Mouse (Mus musculus): ENCODE measurements around the gene Gabarap. TPM values are rescaled to one million over a fixed set of nuclear protein-coding genes. Genes with fewer than 3 reads are reported as not detected.

Gabarap gene
- polyA plus RNA-seq, 1 experiment from 2014 or later: 447 TPM

- ATAC-seq (replicated peaks; ENCODE audit: low FRiP score): no peak
- WGBS: 70% methylated on average over 1 of the region's 1 CpGs
- no peaks in the 10 kb centered on the region for H3K4me1 ChIP-seq
Observed at GRCm38 (mm10) chr11:69956218-69956617, 34.7 kb upstream of the Gabarap start.

GRCm38 (mm10) chr11:69960616-69961015 lies 30.3 kb upstream of the Gabarap start:
- 40% methylated on average over 5 of the region's 5 CpGs for WGBS

More at GRCm38 (mm10) chr11:69956218-69956617, 34.7 kb upstream of the Gabarap start:
- no peak overlapping the region for H3K4me2 ChIP-seq
- no peak overlapping the region for H3K4me3 ChIP-seq (replicated peaks)
- H3K9me3 ChIP-seq (replicated peaks): no peaks in the 10 kb centered on the region
- no peaks in the 10 kb centered on the region for H3K36me3 ChIP-seq
- H3K9ac ChIP-seq: no peak overlapping the region
- H3K27me3 ChIP-seq: peaks cover 22% of the 10 kb centered on the region
- no peak overlapping the region for H3K27ac ChIP-seq

GRCm38 (mm10) chr11:69961841-69962240 lies 29.1 kb upstream of the Gabarap start:
- no peak overlapping the region for H3K9ac ChIP-seq
- peaks cover 17% of the 10 kb centered on the region for H3K4me1 ChIP-seq
- WGBS: 36% methylated on average over 5 of the region's 5 CpGs
- peaks cover 67% of the 10 kb centered on the region for H3K27me3 ChIP-seq
- no peaks in the 10 kb centered on the region for H3K36me3 ChIP-seq
- no peak overlapping the region for H3K4me2 ChIP-seq
- no peak for ATAC-seq (replicated peaks; ENCODE audit: low FRiP score)
- no peak overlapping the region for H3K27ac ChIP-seq
- no peak overlapping the region for H3K4me3 ChIP-seq (replicated peaks)
- no peaks in the 10 kb centered on the region for H3K9me3 ChIP-seq (replicated peaks)

More at GRCm38 (mm10) chr11:69960616-69961015, 30.3 kb upstream of the Gabarap start:
- Histone ChIP-seq H3K4me2 (no peak overlapping the region), H3K4me3 (replicated peaks) (no peak overlapping the region), H3K9me3 (replicated peaks) (no peaks in the 10 kb centered on the region), H3K4me1 (peaks cover 6% of the 10 kb centered on the region), H3K27ac (no peak overlapping the region), H3K9ac (no peak overlapping the region), H3K27me3 (peaks cover 54% of the 10 kb centered on the region), H3K36me3 (no peaks in the 10 kb centered on the region)
- ATAC-seq (replicated peaks; ENCODE audit: low FRiP score): no peak

- 7% methylated on average over 24 of the region's 24 CpGs for WGBS
- ATAC-seq (replicated peaks; ENCODE audit: low FRiP score): no peak; the same call in 1 of the 2 replicates
- peaks cover 24% of the 10 kb centered on the region for H3K36me3 ChIP-seq
- peak within 1 kb of the TSS; percentile 83 for H3K27ac ChIP-seq
- H3K4me2 ChIP-seq: peak within 1 kb of the TSS; percentile 74
- no peaks in the 10 kb centered on the region for H3K9me3 ChIP-seq (replicated peaks)
- peak within 1 kb of the TSS; percentile 53 for H3K4me3 ChIP-seq (replicated peaks)
- peaks cover 37% of the 10 kb centered on the region for H3K4me1 ChIP-seq
- peak within 1 kb of the TSS; percentile 59 for H3K9ac ChIP-seq
- H3K27me3 ChIP-seq: peaks cover 78% of the 10 kb centered on the region
Observed at GRCm38 (mm10) chr11:69964650-69965270, 26.2 kb upstream of the Gabarap start, which contains the start of gene Cldn7. Gene Cldn7 (plus strand): TSS chr11:69964779.

GRCm38 (mm10) chr11:69965271-69966005 lies 25.5 kb upstream of the Gabarap start:
- H3K9ac ChIP-seq: peak overlapping the region; percentile 59
- peak overlapping the region; percentile 74 for H3K4me2 ChIP-seq
- peaks cover 44% of the 10 kb centered on the region for H3K4me1 ChIP-seq
- peak; percentile 49; the same call in 1 of the 2 replicates for ATAC-seq (replicated peaks; ENCODE audit: low FRiP score)
- H3K4me3 ChIP-seq (replicated peaks): peak overlapping the region; percentile 53
- H3K36me3 ChIP-seq: peaks cover 31% of the 10 kb centered on the region
- peaks cover 75% of the 10 kb centered on the region for H3K27me3 ChIP-seq
- H3K27ac ChIP-seq: peak overlapping the region; percentile 83
- H3K9me3 ChIP-seq (replicated peaks): no peaks in the 10 kb centered on the region
- 2% methylated on average over 49 of the region's 49 CpGs for whole genome bisulfite sequencing

GRCm38 (mm10) chr11:69966006-69966859 lies 24.7 kb upstream of the Gabarap start:
- Histone ChIP-seq H3K27me3 (peaks cover 67% of the 10 kb centered on the region), H3K9ac (peak overlapping the region; percentile 59), H3K4me3 (replicated peaks) (peak overlapping the region; percentile 53), H3K27ac (peak overlapping the region; percentile 83), H3K36me3 (peaks cover 36% of the 10 kb centered on the region), H3K4me1 (peaks cover 46% of the 10 kb centered on the region), H3K4me2 (peak overlapping the region; percentile 74), H3K9me3 (replicated peaks) (no peaks in the 10 kb centered on the region)
- WGBS: 1% methylated on average over 56 of the region's 59 CpGs
- peak; percentile 61 for ATAC-seq (replicated peaks; ENCODE audit: low FRiP score)

- 34% methylated on average over 17 of the region's 17 CpGs for WGBS
- Histone ChIP-seq H3K27me3 (peaks cover 60% of the 10 kb centered on the region), H3K4me2 (peak overlapping the region; percentile 74), H3K36me3 (peaks cover 44% of the 10 kb centered on the region), H3K9ac (peak overlapping the region; percentile 59), H3K9me3 (replicated peaks) (no peaks in the 10 kb centered on the region), H3K4me3 (replicated peaks) (peak overlapping the region; percentile 53), H3K27ac (peak overlapping the region; percentile 83), H3K4me1 (peaks cover 46% of the 10 kb centered on the region)
- ATAC-seq (replicated peaks; ENCODE audit: low FRiP score): no peak
Observed at GRCm38 (mm10) chr11:69966860-69967517, 24.0 kb upstream of the Gabarap start.

GRCm38 (mm10) chr11:69968793-69969192 lies 22.1 kb upstream of the Gabarap start:
- H3K27ac ChIP-seq: peak overlapping the region; percentile 72
- H3K9me3 ChIP-seq (replicated peaks): no peaks in the 10 kb centered on the region
- ATAC-seq (replicated peaks; ENCODE audit: low FRiP score): no peak
- H3K4me1 ChIP-seq: peaks cover 46% of the 10 kb centered on the region
- 82% methylated on average over 4 of the region's 4 CpGs for WGBS
- no peak overlapping the region for H3K9ac ChIP-seq
- H3K27me3 ChIP-seq: peaks cover 42% of the 10 kb centered on the region
- no peak overlapping the region for H3K4me3 ChIP-seq (replicated peaks)
- no peak overlapping the region for H3K4me2 ChIP-seq
- H3K36me3 ChIP-seq: peaks cover 62% of the 10 kb centered on the region

- 60% methylated on average over 6 of the region's 6 CpGs for WGBS
- no peak overlapping the region for H3K4me3 ChIP-seq (replicated peaks)
- H3K27ac ChIP-seq: peak overlapping the region; percentile 45
- no peak overlapping the region for H3K9ac ChIP-seq
- peaks cover 28% of the 10 kb centered on the region for H3K27me3 ChIP-seq
- H3K4me2 ChIP-seq: no peak overlapping the region
- H3K36me3 ChIP-seq: peaks cover 76% of the 10 kb centered on the region
- no peaks in the 10 kb centered on the region for H3K9me3 ChIP-seq (replicated peaks)
- ATAC-seq (replicated peaks; ENCODE audit: low FRiP score): no peak
- H3K4me1 ChIP-seq: peaks cover 44% of the 10 kb centered on the region
Observed at GRCm38 (mm10) chr11:69970222-69970621, 20.7 kb upstream of the Gabarap start.

- Histone ChIP-seq H3K27me3 (peaks cover 22% of the 10 kb centered on the region), H3K36me3 (peaks cover 82% of the 10 kb centered on the region), H3K4me3 (replicated peaks) (no peak overlapping the region), H3K4me2 (no peak overlapping the region), H3K9me3 (replicated peaks) (no peaks in the 10 kb centered on the region), H3K27ac (peak overlapping the region; percentile 45), H3K4me1 (peaks cover 39% of the 10 kb centered on the region), H3K9ac (no peak overlapping the region)
- no peak for ATAC-seq (replicated peaks; ENCODE audit: low FRiP score)
- WGBS: 77% methylated on average over 3 of the region's 3 CpGs
Observed at GRCm38 (mm10) chr11:69970775-69971174, 20.2 kb upstream of the Gabarap start.

GRCm38 (mm10) chr11:69974907-69975306 lies 16.0 kb upstream of the Gabarap start:
- WGBS: 94% methylated on average over 2 of the region's 2 CpGs
- peaks cover 87% of the 10 kb centered on the region for H3K36me3 ChIP-seq
- H3K4me1 ChIP-seq: peaks cover 18% of the 10 kb centered on the region
- no peaks in the 10 kb centered on the region for H3K27me3 ChIP-seq
- H3K4me3 ChIP-seq (replicated peaks): no peak overlapping the region
- H3K27ac ChIP-seq: no peak overlapping the region
- H3K9me3 ChIP-seq (replicated peaks): no peaks in the 10 kb centered on the region
- ATAC-seq (replicated peaks; ENCODE audit: low FRiP score): no peak
- H3K4me2 ChIP-seq: no peak overlapping the region
- no peak overlapping the region for H3K9ac ChIP-seq

Measured in kidney, embryonic 15.5 days (tissue).